Mouse (Mus musculus): ENCODE data around the gene Tmem107. TPM values are rescaled to one million over a fixed set of nuclear protein-coding genes. Genes with fewer than 3 reads are reported as not detected.

Tmem107 gene
- polyA plus RNA-seq, 1 experiment from 2014 or later: 62.9 TPM

DNA sequence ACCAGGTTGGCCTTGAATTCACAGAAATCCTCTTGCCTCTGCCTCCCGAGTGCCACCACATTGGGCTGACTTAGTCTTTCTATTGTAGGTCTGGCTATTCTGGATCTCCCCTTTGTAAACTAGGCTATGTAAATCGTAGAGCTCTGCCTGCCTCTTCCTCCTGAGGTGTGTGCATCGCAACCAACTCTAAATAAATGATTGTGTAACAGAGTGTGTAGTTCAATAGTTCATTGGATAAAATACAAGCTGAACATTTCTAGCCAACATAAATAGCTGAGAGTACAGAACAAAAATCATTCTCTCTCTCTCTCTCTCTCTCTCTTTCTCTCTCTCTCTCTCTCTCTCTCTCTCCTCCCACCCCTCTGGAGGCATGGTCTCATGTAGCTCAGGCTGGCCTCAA, 44.0 kb downstream of the Tmem107 start:
- H3K4me3 ChIP-seq (ENCODE audit: low read depth, low read length): no peak overlapping the region
- 72% methylated on average over 3 of the region's 3 CpGs for WGBS
- no peak for TF ChIP-seq EP300 (IDR thresholded peaks at IDR 0.05)
- TF ChIP-seq CTCF (IDR thresholded peaks at IDR 0.05): no peak

DNA sequence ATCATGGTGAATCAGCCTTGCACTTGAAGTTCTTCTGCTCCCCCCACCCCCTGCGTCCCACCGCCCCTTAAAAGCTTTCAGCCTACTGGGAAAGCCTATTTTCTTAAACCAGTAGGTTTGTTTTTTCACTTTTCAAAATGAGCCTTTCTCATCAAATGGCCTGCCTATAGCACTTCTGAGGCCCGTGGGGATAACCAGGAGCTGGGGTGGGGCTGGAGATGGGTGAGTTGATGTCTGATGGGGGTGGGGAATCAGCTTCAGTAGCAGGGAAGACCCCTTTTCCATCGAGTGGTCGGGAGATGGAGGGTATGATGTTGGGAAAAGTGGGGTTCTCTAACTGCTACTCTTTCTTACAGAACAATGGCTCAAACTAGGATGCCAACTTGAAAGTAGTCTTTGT, 46.2 kb downstream of the Tmem107 start:
- Histone ChIP-seq H3K4me1 (ENCODE audit: insufficient read depth, low read depth, low read length) (peaks cover 17% of the 10 kb centered on the region; the same call in 1 of the 2 replicates), H3K27me3 (replicated peaks; ENCODE audit: insufficient read depth, low read length) (no peaks in the 10 kb centered on the region), H3K27ac (ENCODE audit: low read length) (no peak overlapping the region), H3K36me3 (ENCODE audit: insufficient read depth, low read length) (no peaks in the 10 kb centered on the region), H3K9ac (replicated peaks; ENCODE audit: low read depth) (no peak overlapping the region), H3K4me3 (ENCODE audit: low read depth, low read length) (no peak overlapping the region), H3K9me3 (ENCODE audit: low read length) (no peaks in the 10 kb centered on the region), H3K4me2 (replicated peaks; ENCODE audit: low read depth, low read length) (0 out of 2 replicates have a peak overlapping the region, but pooled peaks have one; percentile 88)
- DNase-seq (ENCODE audit: low spot score) (no peak), ATAC-seq (no peak)
- TF ChIP-seq EP300 (IDR thresholded peaks at IDR 0.05) (no peak), CTCF (IDR thresholded peaks at IDR 0.05) (no peak)
- 54% methylated on average over 5 of the region's 5 CpGs for WGBS

More for the DNA sequence above, 44.0 kb downstream of the Tmem107 start:
- no peak overlapping the region for H3K4me2 ChIP-seq (replicated peaks; ENCODE audit: low read depth, low read length)
- no peak for DNase-seq (ENCODE audit: low spot score)
- H3K27ac ChIP-seq (ENCODE audit: low read length): no peak overlapping the region
- ATAC-seq: no peak
- H3K9ac ChIP-seq (replicated peaks; ENCODE audit: low read depth): no peak overlapping the region
- no peaks in the 10 kb centered on the region for H3K9me3 ChIP-seq (ENCODE audit: low read length)
- H3K4me1 ChIP-seq (ENCODE audit: insufficient read depth, low read depth, low read length): peaks cover 8% of the 10 kb centered on the region; the same call in 1 of the 2 replicates
- no peaks in the 10 kb centered on the region for H3K27me3 ChIP-seq (replicated peaks; ENCODE audit: insufficient read depth, low read length)
- peaks cover 1% of the 10 kb centered on the region; the same call in 1 of the 2 replicates for H3K36me3 ChIP-seq (ENCODE audit: insufficient read depth, low read length)

DNA sequence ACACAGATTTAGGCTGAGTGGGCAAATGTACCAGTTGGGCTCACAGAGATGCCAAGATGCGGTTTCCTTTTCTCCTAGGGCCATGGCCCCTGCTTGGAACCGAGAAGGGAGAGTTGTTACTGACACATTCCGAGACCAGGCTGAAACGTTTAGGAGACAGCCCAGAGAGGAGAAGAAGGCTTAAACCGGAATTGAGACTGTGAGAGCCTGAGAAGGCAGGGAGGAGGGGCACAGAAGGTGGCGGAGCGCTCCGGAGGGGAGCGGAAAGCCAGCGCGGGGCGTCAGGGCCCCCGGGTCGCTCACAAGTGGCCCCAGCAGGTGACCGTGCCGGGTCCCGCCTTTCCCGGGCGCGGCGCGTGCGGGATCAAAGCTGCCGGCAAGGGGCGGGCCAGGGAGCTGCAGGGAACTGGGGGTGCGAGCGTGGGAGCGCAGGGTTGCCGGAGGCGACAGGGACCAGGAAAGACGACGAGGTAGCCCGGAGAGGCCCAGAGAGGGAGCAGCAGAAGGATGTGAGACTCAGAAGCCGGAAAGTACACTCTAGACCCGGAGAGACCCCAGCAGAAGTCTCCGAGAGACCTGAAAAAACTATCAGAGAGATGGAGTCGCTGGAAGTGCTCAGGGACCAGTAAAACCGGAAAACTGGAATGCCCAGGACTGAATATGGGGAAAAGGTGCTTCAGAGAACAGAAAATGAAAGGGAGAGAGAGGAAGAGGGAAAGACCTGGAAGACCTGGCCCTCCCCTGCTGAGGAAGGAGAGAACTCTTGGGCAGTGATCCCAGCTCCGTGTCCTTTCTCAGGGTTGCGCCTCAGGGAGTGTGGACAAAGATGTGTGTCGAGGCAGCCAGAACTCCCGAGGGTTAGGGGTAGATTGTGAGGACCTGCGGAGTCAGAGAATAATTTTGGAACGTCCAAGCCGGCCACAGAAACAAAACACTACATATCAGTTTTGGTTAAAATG, 47.4 kb downstream of the Tmem107 start:
- DNase-seq (ENCODE audit: low spot score) (peak; percentile 80), ATAC-seq (peak; percentile 48)
- peak overlapping the region; percentile 88 for H3K4me2 ChIP-seq (replicated peaks; ENCODE audit: low read depth, low read length)
- peaks cover 17% of the 10 kb centered on the region; the same call in 1 of the 2 replicates for H3K4me1 ChIP-seq (ENCODE audit: insufficient read depth, low read depth, low read length)
- H3K4me3 ChIP-seq (ENCODE audit: low read depth, low read length): peak overlapping the region; percentile 52
- no peaks in the 10 kb centered on the region for H3K9me3 ChIP-seq (ENCODE audit: low read length)
- peak overlapping the region; percentile 62 for H3K9ac ChIP-seq (replicated peaks; ENCODE audit: low read depth)
- under 1% methylated on average over 45 of the region's 45 CpGs for WGBS
- no peak for TF ChIP-seq EP300 (IDR thresholded peaks at IDR 0.05)
- TF ChIP-seq CTCF (IDR thresholded peaks at IDR 0.05): no peak
- H3K36me3 ChIP-seq (ENCODE audit: insufficient read depth, low read length): no peaks in the 10 kb centered on the region
- peak overlapping the region; percentile 81 for H3K27ac ChIP-seq (ENCODE audit: low read length)
- no peaks in the 10 kb centered on the region for H3K27me3 ChIP-seq (replicated peaks; ENCODE audit: insufficient read depth, low read length)

DNA sequence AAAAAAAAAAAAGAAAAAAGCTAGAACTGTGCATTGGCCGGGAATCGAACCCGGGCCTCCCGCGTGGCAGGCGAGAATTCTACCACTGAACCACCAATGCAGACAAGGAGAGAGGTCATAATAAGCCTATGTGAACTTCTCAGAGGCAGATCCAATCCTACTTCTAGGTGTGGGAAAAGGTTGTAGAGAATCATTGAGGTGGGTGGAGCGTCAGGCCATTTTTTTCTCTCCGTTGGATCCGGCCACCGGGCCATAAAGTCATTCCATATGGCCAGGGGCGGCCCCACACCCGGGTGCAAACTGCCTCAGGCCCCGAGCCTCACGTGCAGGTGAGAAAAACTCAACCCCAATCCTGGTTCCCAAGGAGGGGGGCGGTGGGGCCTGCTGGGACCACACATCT, 48.2 kb downstream of the Tmem107 start:
- H3K4me2 ChIP-seq (replicated peaks; ENCODE audit: low read depth, low read length): peak overlapping the region; percentile 88
- peaks cover 17% of the 10 kb centered on the region; the same call in 1 of the 2 replicates for H3K4me1 ChIP-seq (ENCODE audit: insufficient read depth, low read depth, low read length)
- H3K27ac ChIP-seq (ENCODE audit: low read length): 0 out of 2 replicates have a peak overlapping the region, but pooled peaks have one; percentile 81
- DNase-seq (ENCODE audit: low spot score): peak; percentile 87
- peak; percentile 17; the same call in 1 of the 2 replicates for ATAC-seq
- H3K9ac ChIP-seq (replicated peaks; ENCODE audit: low read depth): no peak overlapping the region
- H3K9me3 ChIP-seq (ENCODE audit: low read length): no peaks in the 10 kb centered on the region
- 1% methylated on average over 15 of the region's 15 CpGs for WGBS
- TF ChIP-seq EP300 (IDR thresholded peaks at IDR 0.05) (no peak; the same call in 1 of the 2 replicates), CTCF (IDR thresholded peaks at IDR 0.05) (no peak)
- H3K4me3 ChIP-seq (ENCODE audit: low read depth, low read length): peak overlapping the region; percentile 52
- no peaks in the 10 kb centered on the region for H3K27me3 ChIP-seq (replicated peaks; ENCODE audit: insufficient read depth, low read length)
- no peaks in the 10 kb centered on the region for H3K36me3 ChIP-seq (ENCODE audit: insufficient read depth, low read length)

DNA sequence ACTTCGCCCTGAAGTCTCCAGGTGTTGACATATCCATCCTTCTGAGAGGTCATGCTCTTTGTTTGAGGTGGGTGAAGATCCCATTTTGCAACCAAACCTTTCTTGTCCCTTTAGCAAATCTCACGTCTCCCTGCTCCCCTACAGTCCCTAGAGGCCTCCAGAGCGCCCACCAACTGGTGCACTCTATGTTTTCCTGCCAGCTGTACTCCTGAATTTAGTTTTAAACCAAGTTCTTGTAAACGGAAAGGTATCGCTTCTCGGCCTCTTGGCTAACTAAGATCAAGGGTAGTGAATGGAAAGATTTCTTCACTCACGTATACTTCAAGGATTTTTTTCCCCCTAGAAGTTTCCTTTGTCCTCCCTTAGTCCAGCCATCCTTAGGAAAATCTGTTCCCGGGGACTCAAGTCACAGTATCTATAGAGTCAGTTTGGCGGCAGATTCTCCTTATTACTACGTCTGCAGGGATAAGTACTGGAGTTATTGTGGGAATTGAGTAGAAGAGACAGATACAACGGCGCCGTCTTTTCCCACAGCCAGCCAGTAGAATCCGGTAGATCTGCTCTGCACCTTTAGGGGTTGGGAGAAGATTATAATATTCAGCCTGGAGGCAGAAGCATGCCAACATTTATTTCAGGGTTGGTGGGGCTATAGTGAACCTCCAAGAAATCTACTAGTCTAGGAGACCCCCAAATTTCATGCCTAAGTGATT, 49.0 kb downstream of the Tmem107 start:
- peaks cover 17% of the 10 kb centered on the region; the same call in 1 of the 2 replicates for H3K4me1 ChIP-seq (ENCODE audit: insufficient read depth, low read depth, low read length)
- no peaks in the 10 kb centered on the region for H3K9me3 ChIP-seq (ENCODE audit: low read length)
- no peak overlapping the region for H3K4me3 ChIP-seq (ENCODE audit: low read depth, low read length)
- no peak overlapping the region for H3K27ac ChIP-seq (ENCODE audit: low read length)
- DNase-seq (ENCODE audit: low spot score) (no peak), ATAC-seq (no peak)
- no peaks in the 10 kb centered on the region for H3K36me3 ChIP-seq (ENCODE audit: insufficient read depth, low read length)
- TF ChIP-seq EP300 (IDR thresholded peaks at IDR 0.05) (no peak), CTCF (IDR thresholded peaks at IDR 0.05) (no peak)
- 50% methylated on average over 14 of the region's 14 CpGs for WGBS
- no peak overlapping the region for H3K9ac ChIP-seq (replicated peaks; ENCODE audit: low read depth)
- no peaks in the 10 kb centered on the region for H3K27me3 ChIP-seq (replicated peaks; ENCODE audit: insufficient read depth, low read length)
- peak overlapping the region; percentile 77 for H3K4me2 ChIP-seq (replicated peaks; ENCODE audit: low read depth, low read length)
